Mouse (Mus musculus) bone marrow macrophage, adult 2 months (primary cell): ENCODE data around the gene Ank3.

Source experiments
- CTCF ChIP-seq: IDR thresholded peaks from 2 replicates; pipeline ENCODE4 v1.5.1; 2012; ENCODE audit warnings: low read depth, mild to moderate bottlenecking, low read length, moderate library complexity
- POLR2A ChIP-seq: IDR thresholded peaks from 2 replicates; pipeline ENCODE4 v1.6.1; 2012; ENCODE audit warnings: mild to moderate bottlenecking, low read depth, low read length, borderline replicate concordance

GRCm38 (mm10) chr10:70069321-70069720 is 670.7 kb downstream of the Ank3 start:
- TF ChIP-seq POLR2A (no peak), CTCF (no peak)
